Mouse (Mus musculus) midbrain, postnatal 0 days (tissue): ENCODE results near the gene Olfr331. TPM values are rescaled to one million over a fixed set of nuclear protein-coding genes. Genes with fewer than 3 reads are reported as not detected.
"Not testable (repeated sequence)": the region's sequence is repeated elsewhere in the genome, so short reads cannot be mapped to it uniquely, and the experiment has no call there.

Experiments
- ATAC-seq: fragments of 200-750 bp; cut with Nextera tagmentation; 2 replicates; pipeline ENCODE4 v1.8.0; 2017; ENCODE audit warnings: moderate number of reproducible peaks, mild to moderate bottlenecking, moderate TSS enrichment, moderate library complexity; ENCODE audit not compliant: low FRiP score
- DNase-seq: peaks from one replicate; pipeline ENCODE4 v3.0.0-alpha.2; 2015; ENCODE audit warnings: low spot score
- H3K27ac ChIP-seq: fragments of 300-500 bp; sonication (generic); 2 replicates; pipeline ENCODE4 v1.5.1; 2014; ENCODE audit warnings: low read depth, mild to moderate bottlenecking, low read length, mixed read lengths
- H3K27me3 ChIP-seq: fragments of 300-500 bp; sonication (generic); 2 replicates; pipeline ENCODE4 v1.6.1; 2014; ENCODE audit warnings: low read length, control low read depth, mixed read lengths; ENCODE audit not compliant: insufficient read depth
- H3K36me3 ChIP-seq: fragments of 300-500 bp; sonication (generic); 2 replicates; pipeline ENCODE4 v1.6.1; 2014; ENCODE audit warnings: low read length, control low read depth, mixed read lengths; ENCODE audit not compliant: insufficient read depth
- H3K4me1 ChIP-seq: fragments of 300-500 bp; sonication (generic); 2 replicates; pipeline ENCODE4 v1.6.1; 2014; ENCODE audit warnings: mild to moderate bottlenecking, control low read depth, antibody characterized with exemption, low read length, mixed read lengths; ENCODE audit not compliant: insufficient read depth
- H3K4me2 ChIP-seq: fragments of 300-500 bp; sonication (generic); 2 replicates; pipeline ENCODE4 v1.6.1; 2014; ENCODE audit warnings: low read depth, mild to moderate bottlenecking, low read length, mixed read lengths; ENCODE audit not compliant: poor library complexity, severe bottlenecking
- H3K4me3 ChIP-seq: fragments of 300-500 bp; sonication (generic); 2 replicates; pipeline ENCODE4 v1.5.1; 2014; ENCODE audit warnings: low read depth, mild to moderate bottlenecking, low read length, moderate library complexity
- H3K9ac ChIP-seq: fragments of 300-500 bp; sonication (generic); replicated peaks from 2 replicates; pipeline ENCODE4 v1.6.1; 2014; ENCODE audit warnings: mild to moderate bottlenecking, low read length, moderate library complexity, mixed read lengths; ENCODE audit not compliant: poor library complexity, severe bottlenecking
- H3K9me3 ChIP-seq: fragments of 300-500 bp; sonication (generic); 2 replicates; pipeline ENCODE4 v1.6.1; 2016; ENCODE audit warnings: low read length, control low read depth
- CTCF ChIP-seq: IDR thresholded peaks from 2 replicates; pipeline ENCODE4 v1.5.1; 2016; ENCODE audit warnings: antibody characterized with exemption, mild to moderate bottlenecking
- WGBS: fragments of 180-500 bp; shearing (Covaris S2); extraction: QIAGEN DNeasy Blood & Tissue Kit; methylation state at CpG from one replicate; pipeline ENCODE4 v1.1.7; 2014; 5-methylcytosine and 5-hydroxymethylcytosine counted together
- polyA plus RNA-seq: library from polyadenylated mRNA; unstranded; fragments of >200 nt; fragmentation: Nextera tagmentation; extraction: Ambion mirVana; gene quantifications from 2 replicates; pipeline ENCODE4 v1.2.1, GENCODE M21; 2015
- total RNA-seq: library from RNA; depleted of rRNA; stranded (reverse); fragments of >200 nt; gene quantifications from 2 replicates; pipeline ENCODE4 v1.2.3, GENCODE M21; 2014; rRNA removed

Gene Olfr331
- total RNA-seq (not detected in 2 replicates), polyA plus RNA-seq (not detected in 2 replicates)

DNA sequence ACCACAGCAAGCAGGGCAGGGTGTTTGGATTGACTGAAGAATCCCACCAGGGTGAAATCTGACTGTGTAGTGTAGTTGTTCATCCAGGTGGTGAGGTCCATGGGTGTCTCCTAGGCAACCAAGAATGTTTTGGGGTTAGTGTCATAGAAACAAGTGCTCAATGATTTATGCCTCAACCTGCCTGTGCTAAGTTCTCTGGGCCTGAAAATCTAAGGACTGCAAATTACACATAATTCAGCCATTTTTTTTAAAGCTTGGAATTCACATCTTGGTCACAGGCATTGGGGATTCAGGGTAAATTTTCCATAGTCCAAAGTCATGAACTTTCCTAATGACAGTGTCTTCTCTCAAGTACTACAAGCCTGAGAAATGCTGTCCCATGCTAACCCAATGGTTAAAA, at the start of gene Olfr331:
Gene Olfr331, minus strand, starts transcription at position 101 of the 400 bp plus-strand sequence.
- H3K27ac ChIP-seq, H3K9ac ChIP-seq, ATAC-seq, H3K4me1 ChIP-seq, H3K27me3 ChIP-seq, DNase-seq, H3K36me3 ChIP-seq, H3K9me3 ChIP-seq, H3K4me3 ChIP-seq, H3K4me2 ChIP-seq: not testable (repeated sequence)

- no peak for ATAC-seq
- H3K9ac ChIP-seq = no peak within 1 kb of the TSS
- H3K27ac ChIP-seq = no peak within 1 kb of the TSS
- no peaks in the 10 kb centered on the region for H3K27me3 ChIP-seq
- H3K4me1 ChIP-seq = no peaks in the 10 kb centered on the region
- WGBS = 75% methylated on average over 5 of the region's 5 CpGs
- TF ChIP-seq CTCF = no peak
- H3K9me3 ChIP-seq = no peaks in the 10 kb centered on the region
- H3K4me2 ChIP-seq = no peak within 1 kb of the TSS
- no peak for DNase-seq
- H3K4me3 ChIP-seq = no peak within 1 kb of the TSS
- H3K36me3 ChIP-seq = no peaks in the 10 kb centered on the region
These were observed 44.0 kb upstream of the Olfr331 start, which contains the start of gene Olfr329-ps for GRCm38 (mm10) chr11:58546322-58546721. Olfr329-ps (minus strand) TSS chr11:58546422.

DNA sequence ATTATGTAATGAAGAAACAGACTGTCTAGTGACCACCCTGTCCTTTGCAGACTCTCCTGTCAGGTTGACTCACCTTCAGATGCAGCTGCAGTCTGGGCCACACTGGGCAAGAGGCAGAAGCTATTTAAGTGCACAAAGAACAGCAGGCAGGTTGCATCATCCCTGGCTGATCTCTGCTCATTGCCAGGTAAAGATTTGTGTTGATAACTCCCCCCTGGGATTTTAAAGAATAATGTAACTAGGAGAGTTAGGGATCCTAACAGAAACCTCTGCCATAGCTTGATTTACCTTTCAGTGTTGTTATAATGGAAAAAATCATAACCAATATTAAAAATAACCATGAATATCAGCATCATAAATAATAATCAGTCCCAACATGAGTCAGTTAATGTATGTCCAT, 32.4 kb upstream of the Olfr331 start, which contains the start of gene Olfr330:
Gene Olfr330, minus strand, starts transcription at position 101 of the 400 bp plus-strand sequence.
- not testable (repeated sequence) for H3K4me1 ChIP-seq, H3K9ac ChIP-seq, ATAC-seq, H3K27me3 ChIP-seq, DNase-seq, H3K4me2 ChIP-seq, H3K36me3 ChIP-seq, H3K27ac ChIP-seq, H3K4me3 ChIP-seq, H3K9me3 ChIP-seq

GRCm38 (mm10) chr11:58519756-58520155, 17.4 kb upstream of the Olfr331 start:
- not testable (repeated sequence) for H3K9me3 ChIP-seq, H3K27ac ChIP-seq, H3K36me3 ChIP-seq, H3K4me1 ChIP-seq, H3K4me3 ChIP-seq, H3K9ac ChIP-seq, DNase-seq, ATAC-seq, H3K4me2 ChIP-seq, H3K27me3 ChIP-seq
- 94% methylated on average over 7 of the region's 9 CpGs for WGBS

DNA sequence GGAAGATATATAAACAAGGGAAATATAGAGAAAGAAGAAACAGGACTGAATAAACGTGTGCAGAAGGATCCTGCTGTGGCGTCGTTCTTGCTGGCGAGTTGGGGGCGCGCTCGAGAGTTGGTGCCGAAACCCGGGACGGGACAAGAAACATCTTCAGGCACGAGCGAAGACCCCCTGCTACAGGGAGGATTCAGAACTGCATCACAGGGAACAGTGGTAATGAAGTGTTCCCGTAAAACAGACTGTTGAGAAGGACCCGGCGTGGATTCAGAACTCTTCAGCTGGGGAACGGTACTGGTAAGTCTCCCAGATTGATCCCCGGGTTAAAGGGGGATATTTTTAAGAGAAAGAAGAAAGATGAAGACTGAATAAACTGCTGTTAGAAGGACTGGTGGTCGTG, 16.5 kb upstream of the Olfr331 start:
- DNase-seq, H3K36me3 ChIP-seq, ATAC-seq, H3K27me3 ChIP-seq, H3K9me3 ChIP-seq, H3K4me1 ChIP-seq, H3K4me3 ChIP-seq, H3K27ac ChIP-seq, H3K9ac ChIP-seq, H3K4me2 ChIP-seq: not testable (repeated sequence)
- WGBS = 93% methylated on average over 17 of the region's 18 CpGs

DNA sequence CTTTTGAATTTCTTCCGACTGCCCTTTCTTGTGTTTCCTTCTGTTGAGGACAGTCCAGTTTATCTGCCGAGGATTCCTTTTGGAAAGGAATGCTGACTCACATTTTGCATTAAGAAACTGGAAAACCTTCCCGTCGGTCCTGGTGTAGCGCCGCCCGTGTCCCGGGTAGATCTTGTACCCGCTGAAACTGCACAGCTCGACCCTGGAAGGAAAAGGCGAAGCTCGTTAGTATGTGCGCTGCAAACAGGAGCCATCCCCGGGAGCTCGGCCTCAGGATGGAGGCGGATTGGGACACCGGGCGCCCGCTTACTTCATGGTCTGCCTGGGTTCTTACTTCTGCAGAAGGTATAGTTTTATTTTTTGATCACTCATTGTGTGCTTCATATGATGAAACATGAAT, 6.7 kb upstream of the Olfr331 start:
- H3K4me1 ChIP-seq, H3K4me3 ChIP-seq, H3K27ac ChIP-seq, DNase-seq, H3K9ac ChIP-seq, H3K9me3 ChIP-seq, ATAC-seq, H3K36me3 ChIP-seq, H3K27me3 ChIP-seq, H3K4me2 ChIP-seq: not testable (repeated sequence)
- WGBS = 90% methylated on average over 19 of the region's 19 CpGs
